Mouse (Mus musculus) neural tube, postnatal 0 days (tissue): Measurements from ENCODE around the gene Spag5. TPM values are rescaled to one million over a fixed set of nuclear protein-coding genes. Genes with fewer than 3 reads are reported as not detected.

Experiments used
- polyA plus RNA-seq: library from polyadenylated mRNA; unstranded; fragments of >200 nt; fragmentation: Nextera tagmentation; extraction: Ambion mirVana; gene quantifications from 2 replicates; pipeline ENCODE4 v1.2.1, GENCODE M21; 2015

Gene Spag5
- 7.5 and 7.9 TPM in 2 replicates for polyA plus RNA-seq

GRCm38 (mm10) chr11:78301357-78302084, at the start of gene Spag5:
TSS of gene Spag5 (plus strand) at chr11:78301529.

GRCm38 (mm10) chr11:78261380-78262352, 39.7 kb upstream of the Spag5 start, which contains the start of gene 2610507B11Rik:
TSS of gene 2610507B11Rik (plus strand) at chr11:78261752.

GRCm38 (mm10) chr11:78290654-78291053, 10.7 kb upstream of the Spag5 start, which contains the start of gene BC030499:
TSS of gene BC030499 (plus strand) at chr11:78290841.

GRCm38 (mm10) chr11:78322860-78323259, 21.5 kb downstream of the Spag5 start, which contains the start of gene Aldoc:
TSS of gene Aldoc (plus strand) at chr11:78322968.

GRCm38 (mm10) chr11:78327634-78328511, 26.5 kb downstream of the Spag5 start, which contains the start of gene Pigs:
TSS of gene Pigs (plus strand) at chr11:78328415.

GRCm38 (mm10) chr11:78343381-78344327, 42.3 kb downstream of the Spag5 start, which contains the start of gene Unc119:
TSS of gene Unc119 (plus strand) at chr11:78343482.

Other genes with a start within 250 kb of the Spag5 start
- gene Eral1, start 221.1 kb upstream of the Spag5 start, polyA plus RNA-seq = 25.9 and 28.4 TPM in 2 replicates
- 18.1 and 24.6 TPM in 2 replicates for gene Fam222b, start 206.9 kb upstream of the Spag5 start, polyA plus RNA-seq
- gene Traf4, start 135.9 kb upstream of the Spag5 start, polyA plus RNA-seq = 58.8 and 62.9 TPM in 2 replicates
- gene Nek8, start 124.9 kb upstream of the Spag5 start, polyA plus RNA-seq = 7.4 and 8.0 TPM in 2 replicates
- gene Tlcd1, start 124.8 kb upstream of the Spag5 start, polyA plus RNA-seq = 48.5 and 53.4 TPM in 2 replicates
- gene Rpl23a, start 117.9 kb upstream of the Spag5 start, polyA plus RNA-seq = 812 and 926 TPM in 2 replicates
- 74.3 and 78.3 TPM in 2 replicates for gene Rab34, start 113.1 kb upstream of the Spag5 start, polyA plus RNA-seq
- 6.6 and 8.0 TPM in 2 replicates for gene Proca1, start 108.1 kb upstream of the Spag5 start, polyA plus RNA-seq
- gene Sdf2, start 55.8 kb upstream of the Spag5 start, polyA plus RNA-seq = 123 TPM in 2 replicates
- gene Supt6, start 55.5 kb upstream of the Spag5 start, polyA plus RNA-seq = 15.2 and 17.7 TPM in 2 replicates
- 90.2 and 105 TPM in 2 replicates for gene 2610507B11Rik, start 39.8 kb upstream of the Spag5 start, polyA plus RNA-seq
- gene BC030499, start 10.7 kb upstream of the Spag5 start, polyA plus RNA-seq = 0.13 and 0.22 TPM in 2 replicates
- gene Aldoc, start 21.4 kb downstream of the Spag5 start, polyA plus RNA-seq = 1,117 and 1,134 TPM in 2 replicates
- 90.8 and 112 TPM in 2 replicates for gene Pigs, start 26.9 kb downstream of the Spag5 start, polyA plus RNA-seq
- 97.8 and 99.2 TPM in 2 replicates for gene Unc119, start 42.0 kb downstream of the Spag5 start, polyA plus RNA-seq
- gene Foxn1, start 85.0 kb downstream of the Spag5 start, polyA plus RNA-seq = not detected in 2 replicates
- gene Slc13a2, start 120.7 kb downstream of the Spag5 start, polyA plus RNA-seq = not detected in 2 replicates
- gene Slc46a1, start 164.2 kb downstream of the Spag5 start, polyA plus RNA-seq = 20.6 and 23.2 TPM in 2 replicates
- gene Sarm1, start 196.2 kb downstream of the Spag5 start, polyA plus RNA-seq = 30.9 and 37.9 TPM in 2 replicates
- gene Vtn, start 197.6 kb downstream of the Spag5 start, polyA plus RNA-seq = 134 and 170 TPM in 2 replicates
- gene Sebox, start 201.9 kb downstream of the Spag5 start, polyA plus RNA-seq = 0.12 TPM in 1 of 2 replicates, not detected in the other
- gene Tmem199, start 210.6 kb downstream of the Spag5 start, polyA plus RNA-seq = 84.7 and 90.1 TPM in 2 replicates
- 167 and 168 TPM in 2 replicates for gene Poldip2, start 210.7 kb downstream of the Spag5 start, polyA plus RNA-seq
- 49.3 and 51.3 TPM in 2 replicates for gene Tnfaip1, start 234.8 kb downstream of the Spag5 start, polyA plus RNA-seq
- gene Ift20, start 234.8 kb downstream of the Spag5 start, polyA plus RNA-seq = 131 and 141 TPM in 2 replicates
- gene Tmem97, start 249.2 kb downstream of the Spag5 start, polyA plus RNA-seq = 51.4 and 53.5 TPM in 2 replicates